Mouse (Mus musculus): ENCODE measurements around the gene Atoh8. TPM values are rescaled to one million over a fixed set of nuclear protein-coding genes. Genes with fewer than 3 reads are reported as not detected.

Gene Atoh8
- total and polyA plus RNA-seq, 3 experiments: 0.23 to 5.0 (median 1.6) TPM

DNA sequence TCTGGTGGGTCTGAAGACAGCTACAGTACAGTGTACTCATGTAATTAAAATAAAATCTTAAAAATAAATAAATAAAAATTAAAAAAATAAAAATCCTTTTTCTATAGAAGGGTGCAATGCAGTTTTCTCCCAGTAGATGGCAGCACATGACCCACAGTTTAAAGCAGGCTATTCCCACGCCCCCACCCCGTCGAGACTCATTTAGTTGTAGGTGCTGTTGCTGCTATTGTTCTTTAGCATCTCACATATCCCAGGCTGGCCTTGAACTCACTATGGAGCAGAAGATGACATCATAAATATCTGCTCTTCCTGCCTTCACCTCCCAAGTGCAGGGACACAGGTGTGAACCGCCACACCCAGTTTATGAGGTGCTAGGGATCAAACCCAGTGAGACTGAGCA lies 48.5 kb upstream of the Atoh8 start:
- dilution Hi-C loops (cut with MboI; ENCODE audit: extremely low pct_ligation_motif_present, extremely low pct_unique_long_range_greater_than_20kb, low sequenced_read_pairs): no loop called here
- no peak overlapping the region for H3K4me2 ChIP-seq (ENCODE audit: insufficient read depth, low read depth, poor library complexity, severe bottlenecking)
- H3K36me3 ChIP-seq (replicated peaks in 1 of 2; ENCODE audit: control insufficient read depth in 1 of 2, insufficient read depth in 1 of 2, low read length in 1 of 2): no peaks in the 10 kb centered on the region
- no peak overlapping the region for H3K27ac ChIP-seq (ENCODE audit: insufficient read depth, low read depth)
- TF ChIP-seq POLR2AphosphoS2 (IDR thresholded peaks at IDR 0.05; ENCODE audit: low read depth, low read length): no peak
- TF ChIP-seq USF1 (IDR thresholded peaks at IDR 0.05; ENCODE audit: low read depth, low read length): no peak
- no peak for TF ChIP-seq SIN3A (IDR thresholded peaks at IDR 0.05; ENCODE audit: low read length)
- no peak for TF ChIP-seq TCF12 (IDR thresholded peaks at IDR 0.05; ENCODE audit: low read depth, low read length)
- no peak for TF ChIP-seq CHD2 (IDR thresholded peaks at IDR 0.05; ENCODE audit: low read length)
- no peak for TF ChIP-seq UBTF (IDR thresholded peaks at IDR 0.05; ENCODE audit: low read depth, low read length)
- TF ChIP-seq MAZ (IDR thresholded peaks at IDR 0.05; ENCODE audit: low read depth, low read length): peak; percentile 48; the same call in 1 of the 2 replicates
- TF ChIP-seq KAT2A (IDR thresholded peaks at IDR 0.05; ENCODE audit: insufficient replicate concordance, low read length): no peak
- TF ChIP-seq RCOR1 (conservative IDR thresholded peaks at IDR 0.05; ENCODE audit: low read depth, low read length): no peak
- no peak for TF ChIP-seq ZKSCAN1 (IDR thresholded peaks at IDR 0.05; ENCODE audit: borderline replicate concordance, low read depth, low read length)
- no peak for TF ChIP-seq USF2 (conservative IDR thresholded peaks at IDR 0.05; ENCODE audit: low read depth, low read length)
- no peak for TF ChIP-seq BHLHE40 (IDR thresholded peaks at IDR 0.05; ENCODE audit: low read depth, low read length)
- TF ChIP-seq RAD21 (IDR thresholded peaks at IDR 0.05; ENCODE audit: low read depth, low read length): peak; percentile 71
- peak; percentile 46 to 75 for TF ChIP-seq CTCF (conservative IDR thresholded peaks at IDR 0.05 in 1 of 2, IDR thresholded peaks at IDR 0.05 in 1 of 2; ENCODE audit: low read depth in 2 of 2, low read length in 2 of 2)
- TF ChIP-seq IRF4 (IDR thresholded peaks at IDR 0.05; ENCODE audit: low read depth, low read length): no peak
- no peak for TF ChIP-seq ELF1 (IDR thresholded peaks at IDR 0.05; ENCODE audit: low read depth, low read length)
- TF ChIP-seq JUND (conservative IDR thresholded peaks at IDR 0.05; ENCODE audit: low read depth, low read length): no peak
- peak; percentile 46 for TF ChIP-seq ZNF384 (IDR thresholded peaks at IDR 0.05; ENCODE audit: low read depth, low read length)
- TF ChIP-seq SMC3 (IDR thresholded peaks at IDR 0.05; ENCODE audit: low read depth, low read length): peak; percentile 42
- TF ChIP-seq NELFE (IDR thresholded peaks at IDR 0.05; ENCODE audit: low read depth, low read length): no peak
- no peak for TF ChIP-seq HCFC1 (IDR thresholded peaks at IDR 0.05; ENCODE audit: low read depth, low read length)
- TF ChIP-seq ETS1 (conservative IDR thresholded peaks at IDR 0.05; ENCODE audit: low read depth, low read length): no peak
- TF ChIP-seq MYC (IDR thresholded peaks at IDR 0.05; ENCODE audit: low read depth, low read length): peak; percentile 15; the same call in 1 of the 2 replicates
- no peak overlapping the region for H3K4me3 ChIP-seq (replicated peaks in 1 of 3; ENCODE audit: low read depth in 2 of 3, low read length in 2 of 3, poor library complexity in 1 of 3)
- H3K27me3 ChIP-seq (replicated peaks): peaks cover 14% of the 10 kb centered on the region
- no peak overlapping the region for H3K9ac ChIP-seq (ENCODE audit: insufficient read depth, low read depth)
- peak; percentile 42 for DNase-seq (ENCODE audit: extremely low read depth)
- H3K79me2 ChIP-seq (replicated peaks; ENCODE audit: control insufficient read depth, extremely low read depth, insufficient read depth, poor library complexity, severe bottlenecking): no peaks in the 10 kb centered on the region; the same call in 1 of the 2 replicates
- H3K9me3 ChIP-seq (replicated peaks; ENCODE audit: low read length): peaks cover 5% of the 10 kb centered on the region
- H3K4me1 ChIP-seq (ENCODE audit: control insufficient read depth in 1 of 2, insufficient read depth in 2 of 2): peaks cover 0 to under 1% of the 10 kb centered on the region in 2 experiments; a peak in 2 of 4 replicates
- in situ Hi-C loops (cut with MboI; ENCODE audit: low pct_ligation_motif_present, low pct_unique_long_range_greater_than_20kb, low sequenced_read_pairs): no loop called here

Data from CH12.LX (cell line).